Mouse (Mus musculus) right cerebral cortex, adult 2 months (tissue): ENCODE measurements around the gene Scd4.
A peak's percentile ranks its signal among the peaks of the same experiment; 100 is the strongest.

Source experiments
- DNase-seq, 2 experiments: peaks; one replicate each; pipeline ENCODE4 v3.0.0; 2021 to 2022; ENCODE audit warnings: low spot score in 2 of 2

The Scd4 gene

GRCm38 (mm10) chr19:44332833-44333623, at the start of gene Scd4:
TSS of gene Scd4 (plus strand) at chr19:44333092.
- DNase-seq: peak; percentile 60 to 63

GRCm38 (mm10) chr19:44283157-44284024, 49.5 kb upstream of the Scd4 start:
- no peak for DNase-seq

GRCm38 (mm10) chr19:44284025-44284695, 48.7 kb upstream of the Scd4 start:
- DNase-seq: peak; percentile 88 to 93

GRCm38 (mm10) chr19:44284723-44285122, 48.2 kb upstream of the Scd4 start:
- DNase-seq: no peak

GRCm38 (mm10) chr19:44285554-44285953, 47.3 kb upstream of the Scd4 start:
- DNase-seq: no peak

GRCm38 (mm10) chr19:44286109-44286508, 46.8 kb upstream of the Scd4 start:
- no peak for DNase-seq

GRCm38 (mm10) chr19:44287415-44288110, 45.3 kb upstream of the Scd4 start:
- DNase-seq: no peak

GRCm38 (mm10) chr19:44292083-44292482, 40.8 kb upstream of the Scd4 start:
- DNase-seq: no peak

- no peak for DNase-seq
These were observed 40.4 kb upstream of the Scd4 start for GRCm38 (mm10) chr19:44292483-44292882.

GRCm38 (mm10) chr19:44292941-44293768, 39.7 kb upstream of the Scd4 start, which contains the start of gene Scd2:
TSS of gene Scd2 (plus strand) at chr19:44293674.
- no peak for DNase-seq

- peak; percentile 93 to 94 for DNase-seq
These were observed 38.9 kb upstream of the Scd4 start for GRCm38 (mm10) chr19:44293769-44294551.

GRCm38 (mm10) chr19:44294588-44295041, 38.3 kb upstream of the Scd4 start:
- DNase-seq: peak; percentile 88 to 93

- no peak for DNase-seq
These were observed 37.6 kb upstream of the Scd4 start for GRCm38 (mm10) chr19:44295251-44295650.

- peak; percentile 88 to 91 for DNase-seq
These were observed 37.2 kb upstream of the Scd4 start for GRCm38 (mm10) chr19:44295741-44296140.

- DNase-seq: no peak
These were observed 36.7 kb upstream of the Scd4 start for GRCm38 (mm10) chr19:44296186-44296585.

GRCm38 (mm10) chr19:44297068-44297760, 35.7 kb upstream of the Scd4 start:
- no peak for DNase-seq

GRCm38 (mm10) chr19:44297862-44298261, 35.0 kb upstream of the Scd4 start:
- no peak for DNase-seq

- no peak for DNase-seq
These were observed 33.8 kb upstream of the Scd4 start for GRCm38 (mm10) chr19:44299078-44299477.

GRCm38 (mm10) chr19:44299902-44300301, 33.0 kb upstream of the Scd4 start:
- no peak for DNase-seq
